Mouse (Mus musculus) testis, adult 2 months (tissue): Measurements from ENCODE around the gene Rhoc. TPM values are rescaled to one million over a fixed set of nuclear protein-coding genes. Genes with fewer than 3 reads are reported as not detected.

ENCODE experiments used
- H3K27ac ChIP-seq: fragments of 200-500 bp; 2 replicates; pipeline ENCODE4 v1.5.1; 2012; ENCODE audit warnings: low read depth, low read length; ENCODE audit not compliant: control insufficient read depth, insufficient read depth
- H3K27me3 ChIP-seq: fragments of 200-500 bp; 2 replicates; pipeline ENCODE4 v1.6.1; 2012; ENCODE audit warnings: mild to moderate bottlenecking, low read length, moderate library complexity; ENCODE audit not compliant: control insufficient read depth, insufficient read depth
- H3K36me3 ChIP-seq: fragments of 200-500 bp; 2 replicates; pipeline ENCODE4 v1.6.1; 2012; ENCODE audit warnings: mild to moderate bottlenecking, low read length; ENCODE audit not compliant: control insufficient read depth, insufficient read depth
- H3K4me1 ChIP-seq: fragments of 200-500 bp; 2 replicates; pipeline ENCODE4 v1.6.1; 2012; ENCODE audit warnings: low read length; ENCODE audit not compliant: control insufficient read depth, insufficient read depth
- H3K4me3 ChIP-seq: fragments of 200-500 bp; 2 replicates; pipeline ENCODE4 v1.5.1; 2012; ENCODE audit warnings: low read depth, mild to moderate bottlenecking, low read length, moderate library complexity, mixed read lengths; ENCODE audit not compliant: control insufficient read depth
- CTCF ChIP-seq: fragments of 200-500 bp; IDR thresholded peaks from 2 replicates; pipeline ENCODE4 v1.5.1; 2012; ENCODE audit warnings: low read depth, mild to moderate bottlenecking, inconsistent platforms, low read length, moderate library complexity; ENCODE audit not compliant: control insufficient read depth, insufficient read depth, insufficient replicate concordance
- POLR2A ChIP-seq: fragments of 200-500 bp; IDR thresholded peaks from 2 replicates; pipeline ENCODE4 v1.6.1; 2012; ENCODE audit warnings: low read depth, mild to moderate bottlenecking, inconsistent platforms, low read length, moderate library complexity; ENCODE audit not compliant: control insufficient read depth
- polyA plus RNA-seq: library from polyadenylated mRNA; depleted of rRNA; stranded (reverse); fragments of >200 nt; gene quantifications from 2 replicates; pipeline ENCODE4 v1.2.3, GENCODE M21; 2012

The Rhoc gene
- polyA plus RNA-seq, 1 experiment, result 4.8 TPM

DNA sequence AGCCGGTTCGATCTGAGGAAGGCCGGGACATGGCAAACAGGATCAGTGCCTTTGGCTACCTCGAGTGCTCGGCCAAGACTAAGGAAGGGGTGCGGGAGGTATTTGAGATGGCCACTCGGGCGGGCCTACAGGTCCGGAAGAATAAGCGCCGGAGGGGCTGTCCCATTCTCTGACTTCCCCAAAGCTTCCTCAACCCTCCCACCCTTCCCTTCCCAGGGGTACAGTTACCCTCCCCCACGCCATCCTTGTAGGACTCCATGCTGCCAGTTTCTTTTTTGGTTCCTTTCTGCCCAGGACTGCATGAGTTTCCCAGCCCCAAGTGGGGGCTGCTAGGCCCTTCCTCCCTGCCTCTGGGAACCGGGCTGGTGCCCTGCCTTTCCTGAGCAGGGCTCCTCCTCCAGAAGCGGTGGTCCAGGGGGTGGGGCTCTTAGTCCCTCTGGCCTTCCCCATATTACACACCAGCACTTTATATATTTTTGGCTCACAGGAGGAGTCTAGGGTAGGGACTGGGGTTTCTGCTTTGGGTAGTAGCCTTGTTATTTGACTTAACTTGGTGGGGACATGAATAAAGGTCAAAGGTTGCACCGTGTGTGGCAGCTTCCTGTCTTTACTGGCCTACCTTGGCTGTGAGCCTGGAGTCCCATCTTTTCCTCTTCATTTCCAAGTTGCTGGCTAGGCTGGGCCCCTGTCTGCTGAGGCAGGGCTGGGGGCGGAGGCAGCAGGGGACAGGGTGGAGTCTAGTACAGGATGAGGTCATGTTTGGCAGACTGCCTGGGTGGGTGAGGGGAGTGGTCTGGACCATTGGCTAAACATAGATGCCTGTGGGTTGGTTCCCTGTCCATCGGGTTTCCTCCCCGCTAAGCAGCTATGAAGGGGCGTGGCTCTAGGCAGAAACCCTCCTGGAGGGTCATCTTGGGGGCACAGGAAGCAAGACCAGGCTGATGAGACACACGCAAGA lies 6.0 kb downstream of the Rhoc start:
- TF ChIP-seq CTCF, result no peak
- TF ChIP-seq POLR2A, result no peak
- H3K4me1 ChIP-seq, result peaks cover 15% of the 10 kb centered on the region
- no peak overlapping the region for H3K4me3 ChIP-seq
- no peak overlapping the region for H3K27ac ChIP-seq
- H3K36me3 ChIP-seq, result no peaks in the 10 kb centered on the region
- peaks cover 2% of the 10 kb centered on the region; the same call in 1 of the 2 replicates for H3K27me3 ChIP-seq

DNA sequence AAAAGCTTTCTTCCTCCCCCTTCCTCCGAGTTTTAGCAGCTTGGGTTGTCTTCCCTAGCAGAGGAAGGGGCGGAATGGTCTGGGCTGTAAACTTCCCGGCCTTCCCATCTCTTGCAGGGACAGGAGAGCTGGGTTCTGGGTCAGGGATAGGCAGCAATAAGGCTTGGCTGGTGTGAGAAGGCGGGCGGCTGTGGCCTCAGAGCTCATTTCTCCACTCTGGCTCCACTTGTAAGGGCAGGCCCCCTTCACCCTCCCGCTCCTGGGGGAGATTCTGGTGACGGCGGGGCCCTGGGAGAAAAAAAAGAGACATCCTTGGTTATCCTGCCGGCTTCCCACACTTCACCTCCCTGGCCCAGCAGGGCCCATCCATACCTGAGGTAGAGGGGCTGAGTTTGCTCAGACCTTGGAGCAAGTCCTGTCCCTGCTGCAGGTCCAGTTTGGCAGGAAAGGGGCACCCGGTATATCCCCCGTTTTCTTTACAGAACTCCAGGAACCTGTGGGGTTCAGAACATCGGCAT lies 6.8 kb downstream of the Rhoc start:
- H3K27ac ChIP-seq, result no peak overlapping the region
- no peaks in the 10 kb centered on the region for H3K27me3 ChIP-seq
- peaks cover 6% of the 10 kb centered on the region for H3K4me1 ChIP-seq
- H3K4me3 ChIP-seq, result no peak overlapping the region
- no peaks in the 10 kb centered on the region for H3K36me3 ChIP-seq
- no peak for TF ChIP-seq POLR2A
- TF ChIP-seq CTCF, result no peak

DNA sequence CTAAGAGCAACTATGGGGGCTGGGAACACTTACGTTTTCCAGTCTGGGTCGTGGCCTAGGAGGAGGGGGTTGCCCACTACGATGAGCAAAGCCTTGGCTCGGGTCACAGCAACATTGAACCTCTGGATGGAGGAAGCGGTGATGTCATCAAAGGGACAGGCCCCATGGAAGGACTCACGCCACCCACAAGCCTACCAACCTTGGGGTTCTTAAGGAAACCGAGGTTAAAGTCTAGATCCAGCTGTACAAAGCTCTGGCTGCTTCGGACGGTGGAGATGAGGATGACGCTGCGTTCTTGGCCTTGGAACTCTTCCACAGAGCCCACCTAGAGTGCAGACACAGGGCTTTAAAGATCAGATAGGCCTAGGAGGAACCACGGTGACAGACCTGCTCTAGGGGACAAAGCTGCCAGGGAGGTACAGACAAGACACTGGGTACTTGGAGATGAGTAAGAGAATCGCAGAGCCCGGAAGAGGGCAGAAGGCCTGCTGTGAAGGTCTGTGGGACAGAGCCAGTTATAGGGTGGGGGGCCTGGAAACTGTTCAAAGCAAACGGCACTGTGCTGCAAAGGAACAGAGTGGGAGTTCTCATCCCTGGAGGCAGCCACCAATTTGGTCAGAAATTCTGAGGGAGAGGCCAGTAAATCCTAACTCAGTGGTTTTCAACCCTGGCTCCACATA lies 7.6 kb downstream of the Rhoc start:
- Histone ChIP-seq H3K27me3 (no peaks in the 10 kb centered on the region), H3K36me3 (no peaks in the 10 kb centered on the region), H3K27ac (no peak overlapping the region), H3K4me3 (no peak overlapping the region), H3K4me1 (peaks cover 5% of the 10 kb centered on the region)
- no peak for TF ChIP-seq CTCF
- no peak for TF ChIP-seq POLR2A

DNA sequence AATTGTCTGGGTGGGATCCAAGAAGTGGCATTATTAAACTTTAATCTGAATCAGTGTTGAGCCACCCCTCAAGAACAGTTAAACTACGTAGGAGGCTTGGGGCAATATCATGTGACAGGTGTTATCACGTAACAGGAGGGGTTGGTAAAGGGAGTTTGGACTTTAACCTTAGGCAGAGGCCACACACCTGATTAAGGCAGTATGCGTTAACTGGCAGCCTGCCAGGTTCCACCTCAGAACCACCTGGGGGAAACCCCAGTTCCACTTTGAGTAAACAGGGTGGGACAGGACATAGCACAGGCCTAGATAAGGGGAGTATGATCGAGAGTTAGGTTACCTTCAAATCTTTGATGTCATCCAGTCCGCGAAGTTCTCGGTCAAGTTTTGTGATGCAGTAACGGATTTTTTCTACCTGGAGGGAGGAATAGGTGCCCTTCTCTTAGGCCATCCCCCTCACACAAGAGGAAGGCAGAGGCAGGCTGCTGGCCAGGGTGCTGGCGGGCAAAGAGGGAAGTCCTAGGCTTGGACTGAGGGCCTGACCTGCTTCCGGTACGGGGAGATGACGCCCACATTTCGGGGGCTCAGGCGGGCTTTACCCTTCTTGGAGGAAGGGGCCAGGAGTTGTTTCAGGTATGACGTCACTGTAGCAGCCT lies 8.4 kb downstream of the Rhoc start:
- Histone ChIP-seq H3K36me3 (no peaks in the 10 kb centered on the region), H3K27me3 (no peaks in the 10 kb centered on the region), H3K4me3 (no peak overlapping the region), H3K27ac (no peak overlapping the region), H3K4me1 (peaks cover 5% of the 10 kb centered on the region)
- no peak for TF ChIP-seq POLR2A

DNA sequence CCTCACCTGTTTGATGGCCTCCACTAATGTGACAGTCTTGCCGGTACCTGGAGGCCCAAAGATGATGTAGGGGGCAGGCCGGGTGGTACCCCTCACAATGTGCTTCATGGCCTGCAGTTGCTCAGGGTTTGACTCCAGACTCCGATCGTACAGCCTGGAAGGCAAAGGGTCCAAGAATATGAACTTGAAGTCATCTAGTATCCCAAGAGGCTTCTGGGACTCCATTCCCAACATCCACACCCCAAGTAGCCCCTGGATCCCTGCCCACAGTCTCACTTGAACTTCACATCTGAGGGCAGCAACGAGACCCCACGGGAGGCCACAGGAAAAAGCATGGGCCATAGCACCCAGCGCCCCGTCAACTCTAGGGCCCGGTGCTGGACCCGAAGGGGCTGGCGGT lies 12.5 kb downstream of the Rhoc start:
- Histone ChIP-seq H3K27ac (no peak overlapping the region), H3K36me3 (no peaks in the 10 kb centered on the region), H3K4me3 (no peak overlapping the region), H3K27me3 (no peaks in the 10 kb centered on the region), H3K4me1 (peaks cover 5% of the 10 kb centered on the region)
- no peak for TF ChIP-seq CTCF
- TF ChIP-seq POLR2A, result no peak

DNA sequence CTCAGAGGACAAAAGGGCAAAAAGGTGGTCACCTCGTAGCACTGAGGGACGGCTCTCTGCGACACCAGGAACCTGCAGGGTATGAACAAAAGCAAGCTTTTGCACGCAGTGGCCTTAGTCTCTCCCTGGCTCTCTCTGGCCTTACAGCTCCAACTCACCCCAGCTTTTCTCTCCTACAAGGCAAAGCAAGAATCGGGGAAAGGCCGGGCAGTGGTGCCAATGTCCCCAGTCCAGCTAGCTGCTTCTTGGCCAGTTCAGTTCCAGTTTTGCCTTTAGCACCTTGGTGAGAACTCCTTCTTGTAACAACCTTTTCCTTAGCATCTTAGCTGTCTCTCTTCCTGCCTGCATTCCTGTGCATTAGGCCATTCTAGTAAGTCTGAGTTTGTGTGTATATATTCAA lies 13.3 kb downstream of the Rhoc start:
- Histone ChIP-seq H3K36me3 (no peaks in the 10 kb centered on the region), H3K27ac (no peak overlapping the region), H3K27me3 (no peaks in the 10 kb centered on the region), H3K4me1 (peaks cover 5% of the 10 kb centered on the region), H3K4me3 (no peak overlapping the region)
- TF ChIP-seq POLR2A (no peak), CTCF (no peak)

DNA sequence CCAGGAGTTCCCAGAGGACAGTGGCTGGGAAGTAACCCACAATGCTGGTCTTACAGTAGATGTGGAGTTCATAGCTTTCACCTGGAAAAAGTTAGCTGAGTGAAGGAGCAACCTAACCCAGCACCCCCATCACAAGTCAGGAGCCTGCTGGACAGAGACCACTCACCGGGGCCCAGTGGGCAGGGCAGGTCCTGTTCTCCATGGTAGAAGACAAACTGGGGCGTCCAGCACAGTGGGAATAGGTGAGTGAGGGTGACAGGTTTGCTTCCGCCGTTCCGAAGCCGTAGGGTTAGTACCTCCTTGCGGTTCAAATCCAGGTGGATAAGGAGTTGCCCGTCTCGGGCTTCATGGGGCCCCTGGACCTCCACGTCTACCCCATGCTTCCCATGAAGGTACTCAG lies 16.1 kb downstream of the Rhoc start:
- H3K36me3 ChIP-seq, result no peaks in the 10 kb centered on the region
- no peaks in the 10 kb centered on the region for H3K4me1 ChIP-seq
- H3K27me3 ChIP-seq, result no peaks in the 10 kb centered on the region

More for the DNA sequence above, 16.1 kb downstream of the Rhoc start:
- no peak overlapping the region for H3K27ac ChIP-seq
- TF ChIP-seq CTCF (no peak), POLR2A (no peak)
- H3K4me3 ChIP-seq, result no peak overlapping the region
